11 mouse cellular contexts compared by ENCODE assay signal in genomic region chr15:32034790-32035189, GRCm38 (mm10).
DNase-seq lines count a peak whose midpoint lies in the region; ATAC-seq and TF ChIP-seq lines count a peak whose summit lies in the region.
"Had no signal": no experiment of that assay in that cellular context is flagged by ENCODE, and none has a peak within 500 bp of the region (broad histone marks: within the 10 kb centered on the region; RNA-seq: fewer than 3 reads in every experiment).

No protein-coding gene starts in this region.

- DNase-seq in heart, postnatal 4 days = peak; percentile 18
- DNase-seq in heart, postnatal 25 days (ENCODE audit: low spot score) = no peak
- peak; percentile 48 for DNase-seq in embryo, embryonic 11 days
- no peak for DNase-seq in left cerebral cortex, adult 8-10 months (ENCODE audit: low spot score in 2 of 2)
- DNase-seq in testis, postnatal 14 days (ENCODE audit: low spot score) = no peak
- DNase-seq: lung, adult 2 months had no signal

- H3ac ChIP-seq in myocyte (ENCODE audit: control insufficient read depth, insufficient read length) = no peak overlapping the region

- H3K4me2 ChIP-seq in hindbrain, embryonic 12.5 days (replicated peaks) = no peak overlapping the region
- H3K4me2 ChIP-seq in myocyte (ENCODE audit: low read depth) = no peak overlapping the region
- H3K4me2 ChIP-seq in intestine, embryonic 15.5 days (replicated peaks) = no peak overlapping the region
- H3K4me2 ChIP-seq: embryonic facial prominence, embryonic 15.5 days had no signal

- H3K4me3 ChIP-seq in hindbrain, embryonic 12.5 days = no peak overlapping the region
- H3K4me3 ChIP-seq in myocyte = no peak overlapping the region
- no peak overlapping the region for H3K4me3 ChIP-seq in intestine, embryonic 15.5 days (replicated peaks)
- H3K4me3 ChIP-seq: embryonic facial prominence, embryonic 15.5 days; left cerebral cortex, adult 2 months had no signal

- no peak overlapping the region for H3K9ac ChIP-seq in hindbrain, embryonic 12.5 days
- H3K9ac ChIP-seq in intestine, embryonic 15.5 days = no peak overlapping the region
- H3K9ac ChIP-seq: embryonic facial prominence, embryonic 15.5 days had no signal

- H3K4me1 ChIP-seq in hindbrain, embryonic 12.5 days = peaks cover 7% of the 10 kb centered on the region
- H3K4me1 ChIP-seq in intestine, embryonic 15.5 days (replicated peaks) = no peaks in the 10 kb centered on the region
- H3K4me1 ChIP-seq: embryonic facial prominence, embryonic 15.5 days had no signal

- no peaks in the 10 kb centered on the region for H3K36me3 ChIP-seq in hindbrain, embryonic 12.5 days
- H3K36me3 ChIP-seq in myocyte (ENCODE audit: control insufficient read depth, insufficient read depth) = no peaks in the 10 kb centered on the region
- no peaks in the 10 kb centered on the region for H3K36me3 ChIP-seq in intestine, embryonic 15.5 days
- H3K36me3 ChIP-seq: embryonic facial prominence, embryonic 15.5 days had no signal

- no peaks in the 10 kb centered on the region for H3K27me3 ChIP-seq in hindbrain, embryonic 12.5 days
- no peaks in the 10 kb centered on the region for H3K27me3 ChIP-seq in myocyte (ENCODE audit: control insufficient read depth, insufficient read depth, insufficient read length)
- H3K27me3 ChIP-seq in intestine, embryonic 15.5 days (replicated peaks) = no peaks in the 10 kb centered on the region
- H3K27me3 ChIP-seq: embryonic facial prominence, embryonic 15.5 days had no signal

- peak; percentile 78 for ATAC-seq in hindbrain, embryonic 12.5 days (ENCODE audit: low FRiP score)
- no peak for ATAC-seq in intestine, embryonic 15.5 days

- WGBS in hindbrain, embryonic 12.5 days = 24% methylated on average over 7 of the region's 7 CpGs
- WGBS in intestine, embryonic 15.5 days = 45% methylated on average over 7 of the region's 7 CpGs

- intact Hi-C loops in heart, postnatal 25 days (cut with DNase I) = no loop called here

- no peaks in the 10 kb centered on the region for H3K9me3 ChIP-seq in hindbrain, embryonic 12.5 days (replicated peaks)
- no peaks in the 10 kb centered on the region for H3K9me3 ChIP-seq in intestine, embryonic 15.5 days
- H3K9me3 ChIP-seq: embryonic facial prominence, embryonic 15.5 days had no signal

- no peak overlapping the region for H3K27ac ChIP-seq in hindbrain, embryonic 12.5 days
- H3K27ac ChIP-seq in intestine, embryonic 15.5 days = no peak overlapping the region
- H3K27ac ChIP-seq: embryonic facial prominence, embryonic 15.5 days; left cerebral cortex, adult 2 months had no signal

- H3K79me2 ChIP-seq in myocyte (ENCODE audit: control insufficient read depth, insufficient read depth) = no peaks in the 10 kb centered on the region

- TF ChIP-seq POLR2A in myocyte (IDR thresholded peaks at IDR 0.05; ENCODE audit: insufficient read length, low read depth) = no peak

TF ChIP-seq in myocyte, 11 proteins besides CTCF, POLR2A, EP300 and RAD21:
- no peak for TF ChIP-seq MYOG (IDR thresholded peaks at IDR 0.05; ENCODE audit: control insufficient read depth in 1 of 3, insufficient read depth in 1 of 3, insufficient read length in 2 of 3, low read depth in 2 of 3)
- TF ChIP-seq CEBPB (IDR thresholded peaks at IDR 0.05; ENCODE audit: insufficient read depth, poor library complexity, severe bottlenecking) = no peak
- TF ChIP-seq POLR2AphosphoS2 (IDR thresholded peaks at IDR 0.05; ENCODE audit: insufficient read length, low read depth) = no peak
- no peak for TF ChIP-seq USF1 (IDR thresholded peaks at IDR 0.05; ENCODE audit: low read depth)
- no peak for TF ChIP-seq TCF3 (IDR thresholded peaks at IDR 0.05; ENCODE audit: insufficient read length, low read depth)
- TF ChIP-seq REST (IDR thresholded peaks at IDR 0.05; ENCODE audit: insufficient read depth, insufficient read length) = peak; percentile 70
- no peak for TF ChIP-seq TCF12 (IDR thresholded peaks at IDR 0.05; ENCODE audit: insufficient read depth, poor library complexity, severe bottlenecking)

Comparison
In these comparisons a context has a peak if more than half of its experiments do, and no peak if none do; other contexts are left out.
1. DNase-seq: peak in heart, postnatal 4 days (single experiment) and embryo, embryonic 11 days (single experiment); none in heart, postnatal 25 days (single experiment), left cerebral cortex, adult 8-10 months (0 of 2) and testis, postnatal 14 days (single experiment).